In genomic region chr16:13515524-13515923, GRCm38 (mm10) we compare ENCODE assay signal across 28 mouse cellular contexts.
"Had no signal": no experiment of that assay in that cellular context is flagged by ENCODE, and none has a peak within 500 bp of the region (broad histone marks: within the 10 kb centered on the region; RNA-seq: fewer than 3 reads in every experiment).

No protein-coding gene starts in this region.

- H3K36me3 ChIP-seq: embryonic facial prominence, embryonic 10.5 days; embryonic facial prominence, embryonic 12.5 days; embryonic facial prominence, embryonic 13.5 days; embryonic facial prominence, embryonic 15.5 days; forebrain, embryonic 10.5 days; forebrain, embryonic 12.5 days; forebrain, embryonic 15.5 days; heart, embryonic 10.5 days had no signal

- H3K27ac ChIP-seq: embryonic facial prominence, embryonic 10.5 days; embryonic facial prominence, embryonic 12.5 days; embryonic facial prominence, embryonic 13.5 days; embryonic facial prominence, embryonic 15.5 days; forebrain, embryonic 10.5 days; forebrain, embryonic 12.5 days; forebrain, embryonic 13.5 days; forebrain, embryonic 15.5 days; gastrocnemius, adult 2 months; heart, adult 2 months; heart, embryonic 10.5 days had no signal

- H3K4me2 ChIP-seq: embryonic facial prominence, embryonic 12.5 days; embryonic facial prominence, embryonic 13.5 days; embryonic facial prominence, embryonic 15.5 days; forebrain, embryonic 12.5 days; forebrain, embryonic 13.5 days; forebrain, embryonic 15.5 days had no signal

- ATAC-seq: forebrain, embryonic 13.5 days; forebrain, embryonic 14.5 days; forebrain, embryonic 15.5 days; forebrain, embryonic 16.5 days; forebrain, postnatal 0 days had no signal

- DNase-seq: cerebellum, adult 9-10 months; cerebellum, adult 9-11 months; cerebellum, postnatal 10 days; cerebellum, postnatal 14 days; cerebellum, postnatal 25 days; cerebellum, postnatal 36 days; embryo, embryonic 11 days; forebrain, postnatal 0 days; gastrocnemius, adult 2 months; gastrocnemius, postnatal 10 days; gastrocnemius, postnatal 14 days; gastrocnemius, postnatal 25 days; gastrocnemius, postnatal 36 days; heart, adult 11 months; heart, adult 18-20 months; heart, adult 2 months had no signal

- H3K4me1 ChIP-seq: embryonic facial prominence, embryonic 10.5 days; embryonic facial prominence, embryonic 12.5 days; embryonic facial prominence, embryonic 13.5 days; embryonic facial prominence, embryonic 15.5 days; forebrain, embryonic 10.5 days; forebrain, embryonic 12.5 days; forebrain, embryonic 13.5 days; forebrain, embryonic 15.5 days; heart, embryonic 10.5 days had no signal

- H3K4me3 ChIP-seq: embryonic facial prominence, embryonic 10.5 days; embryonic facial prominence, embryonic 12.5 days; embryonic facial prominence, embryonic 13.5 days; embryonic facial prominence, embryonic 15.5 days; erythroblast, embryonic 14.5 days; forebrain, embryonic 10.5 days; forebrain, embryonic 12.5 days; forebrain, embryonic 13.5 days; forebrain, embryonic 15.5 days; gastrocnemius, adult 2 months; heart, adult 2 months; heart, embryonic 10.5 days had no signal

- H3K9me3 ChIP-seq: embryonic facial prominence, embryonic 10.5 days; embryonic facial prominence, embryonic 12.5 days; embryonic facial prominence, embryonic 13.5 days; embryonic facial prominence, embryonic 15.5 days; forebrain, embryonic 10.5 days; forebrain, embryonic 12.5 days; forebrain, embryonic 13.5 days; forebrain, embryonic 15.5 days; heart, embryonic 10.5 days had no signal

- H3K9ac ChIP-seq: embryonic facial prominence, embryonic 12.5 days; embryonic facial prominence, embryonic 13.5 days; embryonic facial prominence, embryonic 15.5 days; forebrain, embryonic 12.5 days; forebrain, embryonic 13.5 days; forebrain, embryonic 15.5 days; forebrain, postnatal 0 days had no signal

- H3K27me3 ChIP-seq: embryonic facial prominence, embryonic 12.5 days; embryonic facial prominence, embryonic 13.5 days; embryonic facial prominence, embryonic 15.5 days; forebrain, embryonic 12.5 days; forebrain, embryonic 13.5 days; forebrain, embryonic 15.5 days had no signal
